In genomic region chr4:139906176-139906575, GRCm38 (mm10) we compare ENCODE assay signal across 13 mouse cellular contexts.
"Had no signal": no experiment of that assay in that cellular context is flagged by ENCODE, and none has a peak within 500 bp of the region (broad histone marks: within the 10 kb centered on the region; RNA-seq: fewer than 3 reads in every experiment).

No protein-coding gene starts in this region.

- H3K27me3 ChIP-seq: liver, embryonic 13.5 days had no signal

- DNase-seq: kidney, adult 11 months; kidney, adult 8-10 months; kidney, postnatal 10 days; kidney, postnatal 36 days; layer of hippocampus, postnatal 36 days; liver, embryonic 13.5 days; lung, adult 2 months; lung, postnatal 14 days; lung, postnatal 4 days; thymus, postnatal 25 days had no signal

- H3K4me3 ChIP-seq: kidney, embryonic 15.5 days; left cerebral cortex, adult 2 months; liver, embryonic 13.5 days; midbrain, embryonic 12.5 days had no signal

- H3K9me3 ChIP-seq: kidney, embryonic 15.5 days; midbrain, embryonic 12.5 days had no signal

- H3K9ac ChIP-seq: kidney, embryonic 15.5 days; liver, embryonic 13.5 days; midbrain, embryonic 12.5 days had no signal

- H3K4me1 ChIP-seq: liver, embryonic 13.5 days had no signal

- H3K4me2 ChIP-seq: kidney, embryonic 15.5 days; liver, embryonic 13.5 days; midbrain, embryonic 12.5 days had no signal

- H3K27ac ChIP-seq: kidney, embryonic 15.5 days; left cerebral cortex, adult 2 months; liver, embryonic 13.5 days had no signal

- H3K36me3 ChIP-seq: kidney, embryonic 15.5 days; liver, embryonic 13.5 days; midbrain, embryonic 12.5 days had no signal
